Mouse (Mus musculus): ENCODE data around the gene Elf1.

DNA sequence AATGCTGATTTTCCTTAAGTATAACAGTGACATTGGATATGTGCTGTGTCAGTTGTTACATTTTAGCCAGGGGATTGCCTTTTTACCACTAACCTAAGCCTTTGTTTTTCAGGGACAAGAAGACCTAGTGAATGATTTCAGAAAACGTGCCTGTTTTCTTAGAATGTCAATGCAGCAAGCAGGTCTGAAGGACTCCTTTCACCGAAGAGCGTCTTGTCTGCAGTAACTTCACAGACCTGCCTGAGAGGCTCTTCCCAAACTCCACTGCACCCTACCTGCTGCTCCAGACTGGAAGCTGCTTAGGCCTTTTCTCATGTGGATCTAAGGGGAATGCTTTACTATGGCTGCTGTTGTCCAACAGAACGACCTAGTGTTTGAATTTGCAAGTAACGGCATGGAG lies 55.0 kb downstream of the Elf1 start:
- TF ChIP-seq POLR2A (IDR thresholded peaks at IDR 0.05; ENCODE audit: borderline replicate concordance, low read depth, low read length): no peak
- no peak for TF ChIP-seq CTCF (IDR thresholded peaks at IDR 0.05; ENCODE audit: low read depth, low read length)
